ENCODE assay signal across 9 mouse cellular contexts in the genomic region with DNA sequence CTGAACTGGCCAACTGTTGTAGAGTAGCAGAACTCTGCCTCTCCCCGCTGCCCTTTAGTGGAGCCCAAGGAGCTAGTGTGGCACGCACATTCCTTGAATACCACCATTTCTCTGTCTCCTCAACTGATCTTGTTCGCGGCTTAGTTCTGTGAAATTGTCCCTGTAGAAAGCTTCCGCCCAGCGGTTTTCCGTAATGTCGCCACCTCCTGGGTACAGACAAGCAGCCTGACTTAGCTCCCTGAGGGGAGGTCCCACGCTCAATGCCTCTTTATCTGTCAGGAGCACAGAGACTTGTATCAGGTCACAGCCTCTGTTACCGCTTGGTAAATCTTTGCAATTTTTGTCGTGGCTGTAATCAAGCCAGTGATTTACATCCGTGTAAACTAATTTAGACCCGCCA.
DNase-seq lines count a peak whose midpoint lies in the region; ATAC-seq lines count a peak whose summit lies in the region.
"Had no signal": no experiment of that assay in that cellular context is flagged by ENCODE, and none has a peak within 500 bp of the region (broad histone marks: within the 10 kb centered on the region; RNA-seq: fewer than 3 reads in every experiment).

No protein-coding gene starts in this region.

- H3K9ac ChIP-seq in forebrain, embryonic 16.5 days (replicated peaks; ENCODE audit: low read depth, low read length): 0 out of 2 replicates have a peak overlapping the region, but pooled peaks have one; percentile 24
- no peak overlapping the region for H3K9ac ChIP-seq in neural tube, embryonic 12.5 days

- H3K27ac ChIP-seq in forebrain, embryonic 16.5 days (ENCODE audit: low read length): no peak overlapping the region
- H3K27ac ChIP-seq in neural tube, embryonic 12.5 days: no peak overlapping the region

- intact Hi-C loops in gastrocnemius, postnatal 36 days (cut with DNase I): loop anchor here (10.0 kb wide), 2 partner anchors 52 to 188 kb away; no protein-coding TSS in a partner anchor

- WGBS in forebrain, embryonic 16.5 days: 28% methylated on average over 13 of the region's 13 CpGs
- WGBS in neural tube, embryonic 12.5 days: 25% methylated on average over 13 of the region's 13 CpGs

- H3K4me2 ChIP-seq in forebrain, embryonic 16.5 days (ENCODE audit: low read length): no peak overlapping the region
- no peak overlapping the region for H3K4me2 ChIP-seq in neural tube, embryonic 12.5 days (replicated peaks)

- peak; percentile 19; the same call in 1 of the 2 replicates for ATAC-seq in forebrain, embryonic 16.5 days
- ATAC-seq in neural tube, embryonic 12.5 days (ENCODE audit: low FRiP score, low read depth): 0 out of 2 replicates have a peak, but pooled peaks have one; percentile 24

- DNase-seq in kidney, postnatal 14 days: peak; percentile 13
- no peak for DNase-seq in kidney, adult 9 months
- DNase-seq in embryo, embryonic 10 days (ENCODE audit: low spot score): peak; percentile 75
- DNase-seq in layer of hippocampus, adult 9-10 months (ENCODE audit: low spot score): no peak
- DNase-seq in right cerebral cortex, postnatal 36 days (ENCODE audit: low spot score in 2 of 2): no peak
- DNase-seq in gastrocnemius, postnatal 36 days: no peak
- DNase-seq: adrenal gland, adult 2 months had no signal

- no peaks in the 10 kb centered on the region for H3K36me3 ChIP-seq in forebrain, embryonic 16.5 days (ENCODE audit: control insufficient read depth, insufficient read depth)
- no peaks in the 10 kb centered on the region for H3K36me3 ChIP-seq in neural tube, embryonic 12.5 days

- H3K4me1 ChIP-seq in forebrain, embryonic 16.5 days (replicated peaks; ENCODE audit: control insufficient read depth, insufficient read depth, low read length): peaks cover 10% of the 10 kb centered on the region; the same call in 1 of the 2 replicates
- no peaks in the 10 kb centered on the region for H3K4me1 ChIP-seq in neural tube, embryonic 12.5 days

- H3K4me3 ChIP-seq in forebrain, embryonic 16.5 days (replicated peaks; ENCODE audit: low read length): no peak overlapping the region
- H3K4me3 ChIP-seq in neural tube, embryonic 12.5 days: no peak overlapping the region

- H3K27me3 ChIP-seq in forebrain, embryonic 16.5 days (replicated peaks; ENCODE audit: control insufficient read depth, insufficient read depth, low read length): no peaks in the 10 kb centered on the region
- H3K27me3 ChIP-seq in neural tube, embryonic 12.5 days (replicated peaks): no peaks in the 10 kb centered on the region

- no peaks in the 10 kb centered on the region for H3K9me3 ChIP-seq in forebrain, embryonic 16.5 days (ENCODE audit: control insufficient read depth, low read length)
- H3K9me3 ChIP-seq in neural tube, embryonic 12.5 days: no peaks in the 10 kb centered on the region

Comparison
In these comparisons a context has a peak if more than half of its experiments do, and no peak if none do; other contexts are left out.
1. DNase-seq: peak in kidney, postnatal 14 days (single experiment) and embryo, embryonic 10 days (single experiment); none in kidney, adult 9 months (single experiment), layer of hippocampus, adult 9-10 months (single experiment), right cerebral cortex, postnatal 36 days (0 of 2) and gastrocnemius, postnatal 36 days (0 of 2).